Mouse (Mus musculus) G1E-ER4 (cell line): ENCODE data around the gene Dctn3. TPM values are rescaled to one million over a fixed set of nuclear protein-coding genes. Genes with fewer than 3 reads are reported as not detected.
"Not testable (repeated sequence)": the region's sequence is repeated elsewhere in the genome, so short reads cannot be mapped to it uniquely, and the experiment has no call there.

Experiments used
- GATA1 ChIP-seq: IDR thresholded peaks from one replicate; pipeline ENCODE4 v1.8.0; 2012; ENCODE audit warnings: low read length, inconsistent platforms
- polyA plus RNA-seq: library from polyadenylated mRNA; stranded (reverse); fragments of >175 nt; gene quantifications from 2 replicates; pipeline ENCODE4 v1.2.3, GENCODE M21; 2012

The Dctn3 gene
- polyA plus RNA-seq, 1 experiment = 221 TPM

DNA sequence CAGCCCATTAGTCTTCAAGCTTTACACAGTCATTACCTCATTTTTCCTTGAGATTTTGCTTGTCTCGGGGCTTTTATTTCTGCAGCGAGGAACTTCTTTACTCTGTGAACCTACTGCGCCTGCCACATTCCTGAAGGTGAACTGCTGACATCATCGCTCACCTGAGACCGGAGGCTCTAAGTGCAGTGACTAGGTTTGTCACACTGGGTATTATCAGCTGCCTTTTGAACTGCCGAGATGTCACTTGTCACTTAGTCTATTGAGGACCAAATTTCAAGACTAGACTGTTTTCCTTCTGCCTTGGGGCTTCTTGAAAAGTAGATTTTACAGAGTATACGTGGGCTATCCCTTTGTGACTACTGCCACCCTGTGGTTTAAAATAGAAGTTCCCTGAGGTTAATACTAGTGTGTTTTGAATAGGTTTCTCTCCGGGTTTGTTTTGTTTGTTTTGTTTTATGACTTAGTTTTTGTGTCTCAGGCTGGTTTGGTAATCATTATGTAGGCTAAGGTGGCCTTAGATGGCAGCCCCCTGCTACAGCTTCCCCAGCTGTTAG is 14.7 kb downstream of the Dctn3 start:
- no peak for TF ChIP-seq GATA1

DNA sequence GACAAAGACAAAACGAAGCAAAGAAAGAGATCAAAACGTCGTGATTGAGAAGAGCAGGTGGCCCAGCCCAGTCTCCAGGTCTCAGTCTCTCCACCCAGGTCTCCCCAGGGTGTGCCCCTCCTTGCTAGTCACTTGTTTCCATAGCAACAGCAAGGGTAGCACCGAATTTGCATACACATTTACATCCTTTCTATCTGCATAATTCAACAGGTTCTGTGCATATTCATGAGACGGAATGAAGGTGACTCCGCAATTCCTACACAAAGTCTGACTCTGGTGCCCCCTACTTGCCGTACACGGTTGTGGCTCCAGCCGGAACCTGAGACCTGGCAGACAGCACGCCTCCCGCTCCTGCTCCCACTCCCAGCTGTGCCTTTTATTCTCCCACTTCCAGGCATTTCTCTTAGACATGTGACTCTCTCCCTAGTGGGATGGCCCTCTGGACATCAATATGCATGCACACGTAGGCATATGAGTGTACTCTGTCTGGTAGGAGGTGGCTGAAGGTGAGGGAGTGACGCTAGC is 15.9 kb downstream of the Dctn3 start:
- TF ChIP-seq GATA1 = no peak

DNA sequence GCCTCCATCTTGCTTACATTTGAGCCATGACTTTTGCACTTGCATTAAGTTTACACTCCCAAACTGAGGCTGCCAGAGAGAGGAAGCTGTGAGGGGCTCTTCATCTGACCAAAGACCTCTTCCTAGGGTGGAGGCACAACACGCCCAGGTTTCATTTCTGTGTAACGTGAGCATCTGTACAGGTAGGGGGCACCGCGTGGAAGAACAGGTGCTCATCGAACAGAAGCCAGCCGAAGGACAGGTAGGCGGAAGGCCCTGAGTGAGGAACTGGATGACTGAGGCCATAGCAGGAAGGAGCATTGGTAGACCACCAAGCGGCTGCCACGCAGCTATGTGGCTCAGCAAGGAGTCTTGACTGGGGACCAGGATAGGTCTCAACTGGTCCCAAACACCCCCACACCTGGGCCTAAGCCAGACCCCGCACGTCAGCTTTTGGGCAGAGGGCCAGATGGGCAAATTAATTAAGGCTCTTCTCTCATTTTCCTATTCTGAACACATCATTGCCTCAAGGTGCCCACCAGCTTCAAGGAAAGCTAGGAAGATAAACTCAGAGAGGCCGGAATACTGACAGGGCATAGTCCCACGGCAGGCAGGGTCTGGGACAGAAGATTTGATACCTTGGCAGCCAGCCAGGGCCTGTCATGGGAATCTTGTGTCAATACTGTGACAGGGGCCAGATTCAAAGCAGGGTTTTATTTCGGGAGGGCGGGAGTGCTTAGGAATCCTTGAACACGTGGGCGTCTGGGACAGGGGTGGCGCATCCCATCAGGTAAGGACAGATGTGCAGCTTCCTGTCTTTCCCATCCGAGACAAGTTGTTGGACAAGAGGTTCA is 16.8 kb downstream of the Dctn3 start:
- TF ChIP-seq GATA1 = no peak

DNA sequence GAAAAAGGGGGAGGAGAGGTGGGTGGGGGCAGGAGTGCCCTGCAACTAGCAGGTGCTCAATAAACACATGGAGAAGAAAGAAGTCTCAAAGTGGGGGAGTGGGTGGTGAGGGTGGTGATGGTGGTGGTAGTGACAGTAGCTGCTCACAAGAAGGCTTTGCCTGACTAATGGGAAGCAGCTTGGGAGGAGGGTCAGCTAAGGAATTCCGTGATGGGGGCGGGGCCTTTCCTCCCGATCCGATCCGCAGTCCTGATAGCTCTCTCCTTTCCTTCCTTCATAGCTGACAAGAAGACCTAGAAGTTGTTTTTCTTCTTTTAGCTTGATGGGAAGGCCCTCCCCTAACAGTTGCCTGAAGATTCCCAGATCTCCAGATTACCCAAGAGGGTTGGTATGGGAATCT is 18.3 kb downstream of the Dctn3 start:
- no peak for TF ChIP-seq GATA1

DNA sequence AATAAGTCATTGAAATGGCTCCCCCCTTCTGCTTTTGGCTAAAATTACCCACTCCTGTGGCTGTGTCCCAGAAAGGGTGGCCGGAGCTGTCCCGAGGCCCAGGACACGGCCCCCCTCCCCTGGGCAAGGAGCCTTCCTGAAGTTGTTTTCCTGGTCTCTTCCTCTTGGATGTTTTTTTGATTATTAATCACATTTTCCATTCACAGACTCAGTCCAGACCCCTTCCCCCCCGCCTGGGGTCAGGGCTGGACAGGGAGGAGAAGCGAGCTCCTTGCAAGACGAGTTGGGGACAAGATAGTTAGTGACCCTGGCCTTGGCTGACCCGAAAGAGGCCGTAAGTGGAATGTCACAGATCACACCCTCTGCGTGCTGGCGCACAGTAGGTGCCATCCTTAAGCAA is 23.2 kb downstream of the Dctn3 start, which contains the start of gene Il11ra1:
Il11ra1 (plus strand) TSS at position 207 of the 400 bp plus-strand sequence.
- not testable (repeated sequence) for TF ChIP-seq GATA1

- TF ChIP-seq GATA1 = not testable (repeated sequence)
Observed at GRCm38 (mm10) chr4:41696930-41697841, 25.8 kb downstream of the Dctn3 start, which contains the start of gene Cntfr. Gene Cntfr, minus strand, starts transcription at chr4:41697089.

GRCm38 (mm10) chr4:41682789-41683188 is 40.2 kb downstream of the Dctn3 start:
- TF ChIP-seq GATA1 = no peak

- TF ChIP-seq GATA1 = no peak
Observed at GRCm38 (mm10) chr4:41681947-41682346, 41.0 kb downstream of the Dctn3 start.

DNA sequence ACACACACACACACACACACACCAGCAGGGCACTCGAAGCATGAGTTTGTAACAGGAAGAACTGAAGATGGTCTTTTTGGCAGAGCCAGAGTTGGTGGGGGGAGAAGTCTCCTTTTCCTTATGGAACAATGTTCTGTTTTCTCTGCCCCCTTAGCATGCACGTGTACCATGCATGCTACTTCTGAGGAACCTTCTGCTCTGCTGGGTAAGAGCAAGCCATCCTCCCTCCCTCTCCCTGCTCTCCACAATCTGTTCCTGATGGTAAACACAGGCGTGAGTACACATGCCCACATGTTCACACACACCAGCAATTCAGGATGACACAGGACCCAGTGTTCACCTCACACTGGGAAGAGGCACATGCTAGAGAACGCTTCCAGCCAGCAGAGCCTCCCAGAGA is 41.8 kb downstream of the Dctn3 start:
- no peak for TF ChIP-seq GATA1

DNA sequence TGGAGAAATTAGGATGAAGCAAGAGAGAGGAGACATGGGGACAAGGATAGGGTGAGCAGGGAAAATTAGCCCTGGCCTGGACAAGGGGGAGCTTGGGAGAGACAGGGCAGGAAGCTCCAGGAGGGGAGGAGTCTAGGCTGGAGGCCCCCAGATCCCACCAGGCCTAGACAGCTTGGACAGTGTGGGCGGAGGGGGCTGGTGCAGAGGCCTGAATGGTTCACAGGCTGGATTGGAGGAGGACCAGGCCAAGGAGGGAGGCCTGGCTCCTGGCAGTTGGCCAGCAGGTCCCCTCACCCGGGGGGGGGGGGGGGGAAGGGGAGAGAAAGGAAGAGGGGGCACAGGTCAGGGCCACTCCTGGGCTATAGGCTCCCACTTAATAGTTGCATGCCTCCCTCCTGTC is 43.7 kb downstream of the Dctn3 start:
- no peak for TF ChIP-seq GATA1

DNA sequence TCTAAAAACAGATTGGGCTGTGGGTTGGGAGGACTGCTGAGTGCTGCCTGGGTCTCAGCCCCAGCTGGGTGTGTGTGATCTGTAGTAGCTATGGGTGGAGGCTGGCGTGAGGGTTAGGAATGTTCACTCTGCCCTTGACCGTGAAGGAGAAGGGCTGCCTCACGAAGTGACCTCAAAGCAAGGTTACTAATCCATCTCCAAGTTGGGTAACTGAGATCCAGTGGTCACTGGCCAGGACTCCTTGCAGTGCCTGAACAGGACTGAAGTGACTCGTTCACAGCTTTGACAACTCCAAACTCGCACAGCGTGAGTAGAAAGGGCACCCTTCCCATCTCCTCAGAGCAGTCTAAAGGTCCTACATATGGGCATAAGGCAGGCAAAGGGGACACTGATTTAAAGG is 44.1 kb downstream of the Dctn3 start:
- no peak for TF ChIP-seq GATA1

DNA sequence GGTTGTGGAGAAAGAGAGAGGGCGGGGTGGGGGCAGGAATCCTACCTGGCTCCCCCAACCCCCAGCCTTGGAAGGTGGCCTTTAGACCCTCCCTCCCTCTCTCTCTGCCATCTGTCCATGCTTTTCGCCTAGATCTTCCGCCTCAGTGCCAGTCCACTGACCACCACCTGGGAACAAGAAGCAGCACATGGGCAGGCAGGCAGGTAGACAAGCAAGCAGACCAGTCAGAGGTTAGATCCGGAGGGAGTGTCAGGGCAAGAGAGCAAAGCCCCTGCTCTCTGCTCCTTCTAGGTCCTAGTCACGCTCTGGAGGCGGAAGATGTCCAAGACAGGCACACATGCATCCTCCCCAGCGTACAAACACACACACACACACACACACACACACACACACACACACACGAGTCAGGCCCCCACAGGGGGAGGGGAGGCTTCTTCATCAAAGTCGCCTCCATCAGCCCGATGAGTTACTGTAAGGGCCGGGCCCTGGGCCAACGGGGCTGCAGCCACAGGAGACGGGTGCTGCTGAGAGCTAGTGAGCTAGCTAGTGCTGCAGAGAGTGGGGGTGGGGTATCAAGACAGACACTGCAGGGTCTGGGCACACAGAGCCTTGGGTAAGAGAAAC is 45.9 kb downstream of the Dctn3 start:
- no peak for TF ChIP-seq GATA1

GRCm38 (mm10) chr4:41676248-41677005 is 46.5 kb downstream of the Dctn3 start:
- no peak for TF ChIP-seq GATA1

GRCm38 (mm10) chr4:41673186-41673585 is 49.8 kb downstream of the Dctn3 start:
- no peak for TF ChIP-seq GATA1

- TF ChIP-seq GATA1 = no peak
Observed at GRCm38 (mm10) chr4:41672522-41672963, 50.4 kb downstream of the Dctn3 start.
